In the genomic region with DNA sequence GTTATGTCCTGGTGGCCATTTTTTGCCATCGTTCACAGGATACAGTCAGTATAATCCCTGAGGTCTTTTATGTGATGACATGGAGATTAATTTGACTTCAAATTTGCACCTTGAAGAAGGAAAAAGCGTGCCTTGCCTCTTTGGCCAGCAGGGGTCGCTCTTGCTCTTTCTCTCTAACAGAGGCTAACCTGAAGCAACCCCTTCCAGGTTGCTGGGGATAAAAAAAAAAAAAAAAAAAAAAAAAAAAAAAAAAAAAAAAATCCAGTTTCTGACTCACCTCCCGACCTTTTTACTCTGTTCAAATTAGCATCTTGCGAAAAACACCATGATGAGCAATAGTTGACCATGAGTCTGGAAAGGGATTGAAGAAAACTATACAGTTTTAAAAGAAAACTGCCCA, we compare ENCODE assay signal across 9 mouse cellular contexts. TPM values are rescaled to one million over a fixed set of nuclear protein-coding genes. Genes with fewer than 3 reads are reported as not detected.
DNase-seq lines count a peak whose midpoint lies in the region; ATAC-seq lines count a peak whose summit lies in the region.
"Had no signal": no experiment of that assay in that cellular context is flagged by ENCODE, and none has a peak within 500 bp of the region (broad histone marks: within the 10 kb centered on the region; RNA-seq: fewer than 3 reads in every experiment).

No protein-coding gene starts in this region.

- intact Hi-C loops in gastrocnemius, postnatal 14 days (cut with DNase I; ENCODE audit: low total_unique reads): loop anchor here (10.0 kb wide), 2 partner anchors 540 to 830 kb away; no protein-coding TSS in a partner anchor

- no peak for ATAC-seq in CD4-positive, CD25-positive, alpha-beta regulatory T cell, adult 4 months

- DNase-seq in CD4-positive, CD25-positive, alpha-beta regulatory T cell, adult 2 months (ENCODE audit: low read depth, low spot score): peak; percentile 80
- DNase-seq in WW6 (ENCODE audit: low read depth, low spot score): peak; percentile 67
- DNase-seq in cerebellum, postnatal 36 days: peak; percentile 79 to 85
- peak; percentile 73 for DNase-seq in gastrocnemius, postnatal 14 days
- peak; percentile 65 to 82 for DNase-seq in layer of hippocampus, adult 8-10 months (ENCODE audit: low spot score in 2 of 2)
- DNase-seq in lung, postnatal 25 days (ENCODE audit: low spot score): peak; percentile 64
- DNase-seq in spleen, adult 18-20 months: peak; percentile 7 to 55

RNA-seq across cellular contexts. Expression of a gene that starts 26.9 kb away (rescaled TPM):
- not detected for polyA plus RNA-seq in CD4-positive, CD25-positive, alpha-beta regulatory T cell, adult 4 months (2017; shearing (Covaris generic))
- under 1 TPM; 0.27 TPM for total RNA-seq in gastrocnemius, postnatal 14 days (2021)
- total RNA-seq in layer of hippocampus, adult 8-10 months (2022): not detected

RNA-seq across cellular contexts. Expression of a gene that starts 28.1 kb away (rescaled TPM):
- not detected for polyA plus RNA-seq in CD4-positive, CD25-positive, alpha-beta regulatory T cell, adult 4 months (2017; shearing (Covaris generic))
- total RNA-seq in gastrocnemius, postnatal 14 days (2021): not detected
- not detected for total RNA-seq in layer of hippocampus, adult 8-10 months (2022)
- polyA plus RNA-seq: midbrain, embryonic 12.5 days had no signal

RNA-seq across cellular contexts. Expression of a gene that starts 42.8 kb away (rescaled TPM):
- not detected for polyA plus RNA-seq in CD4-positive, CD25-positive, alpha-beta regulatory T cell, adult 4 months (2017; shearing (Covaris generic))
- total RNA-seq in gastrocnemius, postnatal 14 days (2021): not detected
- 1 to 10 TPM in 3 of 4 experiments, under 1 TPM in 1; 0.85 to 1.7 (median 1.5) TPM for total RNA-seq in layer of hippocampus, adult 8-10 months (2022)
- polyA plus RNA-seq: midbrain, embryonic 12.5 days had no signal

RNA-seq across cellular contexts. Expression of a gene that starts 56.3 kb away (rescaled TPM):
- polyA plus RNA-seq in CD4-positive, CD25-positive, alpha-beta regulatory T cell, adult 4 months (2017; shearing (Covaris generic)): not detected
- total RNA-seq in gastrocnemius, postnatal 14 days (2021): not detected
- not detected for total RNA-seq in layer of hippocampus, adult 8-10 months (2022)
- polyA plus RNA-seq: midbrain, embryonic 12.5 days had no signal

Comparison
In these comparisons a context has a peak if more than half of its experiments do, and no peak if none do; other contexts are left out.
1. DNase-seq: peak in every context shown above with its lines; median percentile 82 in cerebellum, postnatal 36 days; 80 in CD4-positive, CD25-positive, alpha-beta regulatory T cell, adult 2 months; 74 in layer of hippocampus, adult 8-10 months; 73 in gastrocnemius, postnatal 14 days; 67 in WW6; 64 in lung, postnatal 25 days; 31 in spleen, adult 18-20 months.